Mouse (Mus musculus) layer of hippocampus, adult 9-10 months (tissue): ENCODE results near the gene Gstt3.
"Not testable (repeated sequence)": the region's sequence is repeated elsewhere in the genome, so short reads cannot be mapped to it uniquely, and the experiment has no call there.

Experiments
- DNase-seq: peaks from one replicate; pipeline ENCODE4 v3.0.0; 2022; ENCODE audit warnings: low spot score

Gene Gstt3

GRCm38 (mm10) chr10:75779206-75780174, 1.7 kb downstream of the Gstt3 start:
- DNase-seq: no peak

GRCm38 (mm10) chr10:75777885-75778284, 3.3 kb downstream of the Gstt3 start:
- no peak for DNase-seq

- DNase-seq: no peak
These were observed 4.7 kb downstream of the Gstt3 start for GRCm38 (mm10) chr10:75776562-75776961.

GRCm38 (mm10) chr10:75774587-75774986, 6.6 kb downstream of the Gstt3 start:
- no peak for DNase-seq

- no peak for DNase-seq
These were observed 7.1 kb downstream of the Gstt3 start for GRCm38 (mm10) chr10:75774102-75774501.

GRCm38 (mm10) chr10:75772795-75773664, 8.2 kb downstream of the Gstt3 start, which contains the start of gene Ddt:
Gene Ddt (minus strand): TSS chr10:75773414.
- peak; percentile 68 for DNase-seq

- DNase-seq: not testable (repeated sequence)
These were observed 13.5 kb downstream of the Gstt3 start for GRCm38 (mm10) chr10:75767756-75768155.

- no peak for DNase-seq
These were observed 14.4 kb downstream of the Gstt3 start for GRCm38 (mm10) chr10:75766856-75767255.

- DNase-seq: no peak
These were observed 16.4 kb downstream of the Gstt3 start for GRCm38 (mm10) chr10:75764519-75765473.

GRCm38 (mm10) chr10:75763682-75764518, 17.3 kb downstream of the Gstt3 start, which contains the start of gene Cabin1:
Gene Cabin1 (minus strand): TSS chr10:75764341.
- peak; percentile 98 for DNase-seq

GRCm38 (mm10) chr10:75762413-75762812, 18.8 kb downstream of the Gstt3 start:
- no peak for DNase-seq

- no peak for DNase-seq
These were observed 20.9 kb downstream of the Gstt3 start for GRCm38 (mm10) chr10:75760311-75760710.

GRCm38 (mm10) chr10:75756719-75757118, 24.5 kb downstream of the Gstt3 start:
- no peak for DNase-seq

GRCm38 (mm10) chr10:75744017-75744416, 37.2 kb downstream of the Gstt3 start:
- DNase-seq: peak; percentile 85

- DNase-seq: peak; percentile 67
These were observed 37.8 kb downstream of the Gstt3 start for GRCm38 (mm10) chr10:75743369-75743768.

- no peak for DNase-seq
These were observed 40.3 kb downstream of the Gstt3 start for GRCm38 (mm10) chr10:75740866-75741265.

GRCm38 (mm10) chr10:75725449-75725848, 55.8 kb downstream of the Gstt3 start:
- no peak for DNase-seq
